In the genomic region with DNA sequence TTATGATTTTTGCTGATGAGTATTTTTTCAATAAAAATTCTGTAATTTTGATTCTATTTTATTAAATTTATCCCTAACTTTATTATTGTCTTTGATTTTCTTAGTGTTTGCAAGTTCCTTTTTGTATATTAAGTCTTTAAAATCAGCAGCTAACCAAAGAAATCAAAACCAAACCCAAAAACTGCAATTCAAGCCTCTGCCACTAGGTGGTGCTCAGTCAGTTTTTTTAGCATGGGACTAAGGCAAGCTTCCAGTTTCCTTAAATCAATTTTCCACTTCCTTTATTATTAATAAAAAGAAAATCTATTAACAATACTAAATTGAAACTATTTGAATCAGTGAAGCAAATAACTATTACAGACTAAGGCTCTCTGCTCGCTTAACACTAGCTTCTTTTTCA, we compare ENCODE assay signal across 9 mouse cellular contexts.
DNase-seq lines count a peak whose midpoint lies in the region; ATAC-seq and TF ChIP-seq lines count a peak whose summit lies in the region.
"Had no signal": no experiment of that assay in that cellular context is flagged by ENCODE, and none has a peak within 500 bp of the region (broad histone marks: within the 10 kb centered on the region; RNA-seq: fewer than 3 reads in every experiment).

No protein-coding gene starts in this region.

- no peak overlapping the region for H3K4me3 ChIP-seq in heart, embryonic 12.5 days
- no peak overlapping the region for H3K4me3 ChIP-seq in E14TG2a.4 (replicated peaks; ENCODE audit: low read length)
- H3K4me3 ChIP-seq: limb, embryonic 12.5 days had no signal

- no peak for ATAC-seq in heart, embryonic 12.5 days (ENCODE audit: insufficient number of reproducible peaks, low FRiP score)
- no peak for ATAC-seq in monocyte, adult 5-6 weeks (replicated peaks; ENCODE audit: insufficient number of reproducible peaks, low FRiP score, low TSS enrichment, poor library complexity, severe bottlenecking)

- peak; percentile 85 for TF ChIP-seq CTCF in E14TG2a.4 (conservative IDR thresholded peaks at IDR 0.05; ENCODE audit: low read length)

- H3K27ac ChIP-seq in heart, embryonic 12.5 days (ENCODE audit: poor library complexity, severe bottlenecking): no peak overlapping the region
- H3K27ac ChIP-seq: limb, embryonic 12.5 days had no signal

- no peaks in the 10 kb centered on the region for H3K27me3 ChIP-seq in heart, embryonic 12.5 days (replicated peaks)
- H3K27me3 ChIP-seq in E14TG2a.4 (ENCODE audit: insufficient read depth, low read length): no peaks in the 10 kb centered on the region
- H3K27me3 ChIP-seq: limb, embryonic 12.5 days had no signal

- 31% methylated on average over 1 of the region's 1 CpGs for WGBS in heart, embryonic 12.5 days

- no peak overlapping the region for H3K4me2 ChIP-seq in heart, embryonic 12.5 days
- H3K4me2 ChIP-seq: limb, embryonic 12.5 days had no signal

- DNase-seq in heart, adult 8-10 months (ENCODE audit: low spot score): peak; percentile 47
- DNase-seq in 3134 (ENCODE audit: extremely low read depth, insufficient read length, low spot score): peak; percentile 14
- peak; percentile 47 to 68 for DNase-seq in cerebellum, postnatal 25 days
- peak; percentile 49 for DNase-seq in layer of hippocampus, adult 9-10 months (ENCODE audit: low spot score)
- peak; percentile 84 for DNase-seq in naive thymus-derived CD4-positive, alpha-beta T cell, adult 2 months (ENCODE audit: low read depth)

- H3K9ac ChIP-seq in heart, embryonic 12.5 days: no peak overlapping the region
- H3K9ac ChIP-seq: limb, embryonic 12.5 days had no signal

- H3K36me3 ChIP-seq in heart, embryonic 12.5 days: no peaks in the 10 kb centered on the region
- no peaks in the 10 kb centered on the region for H3K36me3 ChIP-seq in E14TG2a.4 (ENCODE audit: insufficient read depth, low read length)
- H3K36me3 ChIP-seq: limb, embryonic 12.5 days had no signal

- H3K4me1 ChIP-seq in heart, embryonic 12.5 days (replicated peaks): no peaks in the 10 kb centered on the region; the same call in 1 of the 2 replicates
- H3K4me1 ChIP-seq in E14TG2a.4 (replicated peaks; ENCODE audit: low read depth, low read length): no peaks in the 10 kb centered on the region

- no peaks in the 10 kb centered on the region for H3K9me3 ChIP-seq in heart, embryonic 12.5 days (replicated peaks)
- H3K9me3 ChIP-seq in E14TG2a.4 (ENCODE audit: low read length): no peaks in the 10 kb centered on the region
- H3K9me3 ChIP-seq: limb, embryonic 12.5 days had no signal

Comparison
In these comparisons a context has a peak if more than half of its experiments do, and no peak if none do; other contexts are left out.
1. DNase-seq: peak in every context shown above with its lines; median percentile 84 in naive thymus-derived CD4-positive, alpha-beta T cell, adult 2 months; 58 in cerebellum, postnatal 25 days; 49 in layer of hippocampus, adult 9-10 months; 47 in heart, adult 8-10 months; 14 in 3134.